Mouse (Mus musculus): ENCODE results near the gene Mfsd2b.
"Not testable (repeated sequence)": the region's sequence is repeated elsewhere in the genome, so short reads cannot be mapped to it uniquely, and the experiment has no call there.

Mfsd2b gene

DNA sequence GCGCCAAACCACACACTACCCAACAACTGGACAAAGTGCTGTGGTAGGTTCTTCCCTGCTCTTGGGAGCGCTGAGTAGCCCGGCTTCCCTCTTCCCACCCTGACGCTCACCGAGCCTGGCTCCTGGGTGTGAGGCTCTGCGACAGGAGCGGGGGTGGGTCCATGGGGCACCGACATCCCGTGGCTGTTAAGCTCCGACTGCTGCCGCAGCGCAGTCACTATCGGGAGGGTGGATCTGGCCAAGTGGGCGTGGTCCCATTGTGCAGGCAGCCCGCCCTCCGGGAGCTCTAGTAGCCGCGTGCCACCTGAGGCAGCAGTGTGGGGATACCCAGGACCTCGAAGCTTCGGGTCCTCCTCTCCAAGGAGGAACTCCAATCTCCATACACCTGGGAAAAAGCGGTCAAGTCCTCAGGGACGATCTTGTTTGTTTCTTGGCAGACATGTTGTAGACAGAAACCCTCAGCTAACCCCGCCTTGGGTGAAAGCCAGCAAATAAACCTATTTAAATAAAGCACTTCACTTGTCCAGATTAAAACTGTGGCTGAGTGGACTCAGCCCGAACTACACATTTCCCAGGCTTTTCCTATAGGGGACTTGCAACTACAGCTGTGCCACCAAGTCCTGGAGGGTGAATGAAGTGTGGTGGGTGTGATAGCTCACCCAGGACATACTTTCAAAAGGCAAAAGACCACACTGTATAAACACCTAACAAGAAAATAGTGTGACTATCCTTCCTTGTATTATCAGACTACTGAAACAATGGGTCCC, at the start of gene Mfsd2b:
TSS of gene Mfsd2b (minus strand) at position 199 of the 767 bp plus-strand sequence.
- in situ Hi-C loops (cut with MboI; ENCODE audit: low sequenced_read_pairs), result no loop called here

GRCm38 (mm10) chr12:4917805-4918591, 43.8 kb upstream of the Mfsd2b start:
- in situ Hi-C loops (cut with MboI; ENCODE audit: low sequenced_read_pairs), result no loop called here

GRCm38 (mm10) chr12:4916994-4917804, 43.0 kb upstream of the Mfsd2b start, which contains the start of gene Atad2b:
Gene Atad2b (plus strand): TSS chr12:4917353.
- in situ Hi-C loops (cut with MboI; ENCODE audit: low sequenced_read_pairs), result no loop called here

DNA sequence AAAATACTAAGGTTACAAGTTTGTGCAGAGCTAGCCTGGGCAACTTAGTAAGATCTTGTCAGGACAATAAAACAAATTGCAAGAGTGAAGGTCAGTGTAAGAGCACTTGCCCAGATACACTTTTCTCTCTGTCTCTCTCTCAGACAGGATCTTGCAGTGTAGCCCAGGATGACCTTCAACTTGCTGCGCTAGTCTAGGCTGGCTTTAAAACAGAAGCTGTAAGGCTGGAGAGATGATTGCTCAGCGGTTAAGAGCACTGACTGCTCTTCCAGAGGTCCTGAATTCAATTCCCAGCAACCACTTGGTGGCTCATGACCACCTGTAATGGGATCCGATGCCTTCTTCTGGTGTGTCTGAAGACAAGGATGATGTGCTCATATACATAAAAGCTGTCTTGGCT, 40.8 kb upstream of the Mfsd2b start:
- in situ Hi-C loops (cut with MboI; ENCODE audit: low sequenced_read_pairs), result no loop called here

GRCm38 (mm10) chr12:4914441-4914840, 40.3 kb upstream of the Mfsd2b start:
- in situ Hi-C loops (cut with MboI; ENCODE audit: low sequenced_read_pairs), result no loop called here

GRCm38 (mm10) chr12:4911716-4912115, 37.6 kb upstream of the Mfsd2b start:
- in situ Hi-C loops (cut with MboI; ENCODE audit: low sequenced_read_pairs), result no loop called here

DNA sequence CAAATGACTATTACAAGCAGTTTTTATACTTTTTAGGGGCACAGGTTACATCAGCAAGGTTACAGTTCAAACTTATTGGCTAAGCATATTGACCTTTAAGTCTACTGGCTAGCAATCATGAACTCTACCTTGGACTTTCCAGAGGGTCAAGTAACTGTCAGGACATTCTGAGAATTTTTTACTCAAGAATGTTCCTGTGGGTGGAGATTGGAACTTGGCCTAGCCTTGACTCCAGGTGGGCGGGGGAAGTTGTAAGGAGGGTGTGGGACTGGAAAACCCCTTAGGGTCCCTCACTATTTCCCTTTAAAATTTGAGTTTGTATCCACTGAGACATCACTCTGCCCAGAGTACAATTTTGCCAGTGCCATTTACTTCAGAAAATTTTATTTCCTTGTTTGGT, 36.3 kb upstream of the Mfsd2b start:
- in situ Hi-C loops (cut with MboI; ENCODE audit: low sequenced_read_pairs), result not testable (repeated sequence)

DNA sequence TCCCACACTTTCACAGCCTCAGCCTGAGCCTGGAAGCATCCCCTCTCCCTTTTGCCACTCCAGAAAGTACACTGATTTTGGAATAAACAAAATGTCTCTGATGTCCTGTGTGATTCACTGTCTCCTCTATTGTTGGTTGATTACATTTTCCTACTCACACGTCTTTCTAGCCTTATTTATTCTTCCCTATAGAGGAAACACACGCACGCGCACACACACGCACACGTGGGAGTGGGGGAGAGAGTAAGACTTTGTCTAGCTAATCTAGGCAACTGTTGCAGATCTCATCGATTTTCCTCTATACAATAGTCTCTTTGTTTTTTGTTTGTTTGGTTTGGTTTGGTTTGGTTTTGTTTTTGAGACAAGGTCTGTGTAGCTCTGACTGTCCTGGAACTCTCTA, 34.2 kb upstream of the Mfsd2b start:
- in situ Hi-C loops (cut with MboI; ENCODE audit: low sequenced_read_pairs), result no loop called here

DNA sequence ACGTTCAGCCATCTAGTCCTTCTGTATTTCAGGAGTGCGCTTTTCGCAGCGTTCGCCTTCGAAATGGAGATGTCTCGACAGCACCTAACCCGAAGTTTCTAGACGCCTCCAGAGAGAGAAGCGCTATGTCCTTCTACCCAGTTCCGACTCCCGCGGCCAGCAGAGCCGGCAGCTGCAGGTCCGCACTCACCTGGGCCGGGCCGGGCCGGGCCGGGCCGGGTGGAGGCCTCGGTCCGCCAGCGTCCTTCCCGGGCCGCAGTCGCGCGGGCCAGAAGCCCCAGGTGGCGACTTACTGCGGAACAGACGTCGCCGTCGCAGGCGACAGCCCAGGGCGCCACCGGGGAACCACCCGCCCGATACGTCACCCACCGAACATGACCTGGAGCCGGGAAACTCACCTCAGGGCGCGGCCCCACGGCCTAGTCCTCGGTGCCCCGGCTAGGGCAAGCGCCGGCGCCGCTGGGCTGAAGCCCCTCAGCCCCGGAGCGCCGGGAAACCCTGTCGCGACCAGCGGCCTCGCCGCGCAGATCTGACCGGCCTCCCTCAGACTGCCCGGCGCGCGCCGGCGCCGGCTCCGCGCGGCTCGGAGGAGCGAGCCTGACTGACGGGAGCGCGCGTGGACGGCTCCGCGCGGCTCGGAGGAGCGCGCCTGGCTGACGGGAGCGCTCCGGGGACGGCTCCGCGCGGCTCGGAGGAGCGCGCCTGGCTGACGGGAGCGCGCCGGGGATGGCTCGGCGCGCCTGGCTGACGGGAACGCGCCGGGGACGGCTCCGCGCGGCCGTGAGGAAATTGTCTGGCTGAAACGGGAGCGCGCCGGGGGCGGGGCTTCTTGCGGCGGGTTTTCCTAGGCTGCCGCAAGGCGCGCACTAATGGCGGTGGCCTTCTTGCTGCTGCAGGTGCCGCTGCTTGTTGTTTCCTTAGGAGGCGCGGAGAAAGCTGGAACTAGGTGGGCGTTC, 33.1 kb upstream of the Mfsd2b start, which contains the start of gene Ubxn2a:
TSS of gene Ubxn2a (minus strand) at position 755 of the 956 bp plus-strand sequence.
- in situ Hi-C loops (cut with MboI; ENCODE audit: low sequenced_read_pairs), result no loop called here

- in situ Hi-C loops (cut with MboI; ENCODE audit: low sequenced_read_pairs), result no loop called here
Observed at GRCm38 (mm10) chr12:4906476-4906875, 32.3 kb upstream of the Mfsd2b start.

DNA sequence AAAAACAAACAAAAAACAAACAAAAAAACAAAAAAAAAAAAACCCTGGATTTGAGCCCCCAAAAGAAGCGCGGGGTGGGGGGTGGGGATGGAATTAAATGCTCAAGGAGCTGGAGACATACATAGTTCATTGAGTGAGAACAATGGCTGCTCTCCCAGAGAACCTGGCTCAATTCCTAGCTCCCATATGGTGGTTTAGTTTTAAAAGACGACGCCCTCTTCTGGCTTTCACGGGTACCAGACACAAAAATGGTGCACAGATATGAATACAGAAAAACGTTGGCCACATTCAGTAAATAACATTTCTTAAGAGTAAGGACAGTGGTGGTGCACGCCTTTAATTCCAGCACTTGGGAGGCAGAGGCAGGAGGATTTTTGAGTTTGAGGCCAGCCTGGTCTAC, 31.8 kb upstream of the Mfsd2b start:
- in situ Hi-C loops (cut with MboI; ENCODE audit: low sequenced_read_pairs), result no loop called here

DNA sequence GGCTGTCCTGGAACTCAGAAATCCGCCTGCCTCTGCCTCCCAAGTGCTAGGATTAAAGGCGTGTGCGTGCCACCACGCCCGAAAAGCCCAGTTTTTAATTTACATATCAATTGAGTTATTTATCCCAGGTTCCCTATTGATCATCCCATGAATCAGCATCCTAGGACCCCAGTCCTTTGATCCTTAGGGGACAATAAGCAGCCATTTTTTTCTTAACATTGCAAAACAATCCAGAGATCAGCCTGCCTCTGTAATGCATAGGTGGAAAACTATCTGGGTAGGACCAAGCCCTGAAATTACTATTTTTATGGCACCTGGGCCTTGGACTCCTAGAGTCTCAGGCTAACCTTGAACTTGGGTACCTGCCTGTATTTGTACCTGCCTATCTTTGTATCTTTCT, 23.9 kb upstream of the Mfsd2b start:
- in situ Hi-C loops (cut with MboI; ENCODE audit: low sequenced_read_pairs), result no loop called here

DNA sequence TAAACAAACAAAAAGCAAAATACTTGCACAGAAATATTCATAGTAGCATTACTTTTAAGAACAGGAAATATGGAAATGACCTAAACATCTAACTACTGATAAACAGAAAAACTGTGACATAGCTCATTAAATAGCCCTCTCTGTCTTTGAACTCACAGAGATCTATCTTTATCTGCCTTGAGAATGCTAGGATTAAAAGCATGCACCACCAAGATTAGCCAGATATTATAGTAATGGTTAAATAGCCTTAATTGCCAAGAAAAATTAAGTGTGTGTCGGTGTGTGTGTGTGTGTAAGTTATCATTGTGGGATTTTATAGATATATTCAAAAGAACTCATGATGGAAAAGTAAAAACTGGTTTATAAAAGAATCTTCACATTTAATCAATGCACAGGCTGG, 15.7 kb upstream of the Mfsd2b start:
- in situ Hi-C loops (cut with MboI; ENCODE audit: low sequenced_read_pairs), result no loop called here

GRCm38 (mm10) chr12:4889251-4889650, 15.1 kb upstream of the Mfsd2b start:
- in situ Hi-C loops (cut with MboI; ENCODE audit: low sequenced_read_pairs), result no loop called here

DNA sequence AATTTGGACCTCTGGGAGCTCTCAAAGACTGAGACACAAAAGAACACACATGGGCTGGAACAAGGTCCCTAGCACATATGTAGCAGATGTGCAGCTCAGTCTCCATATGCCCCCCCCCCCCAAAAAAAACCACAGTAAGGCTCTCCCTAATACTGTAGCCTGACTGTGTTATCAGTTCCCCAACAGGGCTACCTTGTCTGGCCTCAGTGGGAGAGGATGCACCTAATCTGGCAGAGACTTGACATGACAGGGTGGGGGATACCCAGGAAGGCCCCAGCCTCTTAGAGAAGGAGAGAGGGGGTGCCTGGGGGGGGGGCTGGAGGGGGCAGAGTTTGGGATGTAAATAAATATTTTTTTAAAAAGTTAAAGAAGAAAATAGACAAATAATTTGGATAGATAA, 14.6 kb upstream of the Mfsd2b start:
- in situ Hi-C loops (cut with MboI; ENCODE audit: low sequenced_read_pairs), result no loop called here

GRCm38 (mm10) chr12:4886581-4886980, 12.4 kb upstream of the Mfsd2b start:
- in situ Hi-C loops (cut with MboI; ENCODE audit: low sequenced_read_pairs), result not testable (repeated sequence)

- in situ Hi-C loops (cut with MboI; ENCODE audit: low sequenced_read_pairs), result no loop called here
Observed at GRCm38 (mm10) chr12:4885062-4885461, 10.9 kb upstream of the Mfsd2b start.

DNA sequence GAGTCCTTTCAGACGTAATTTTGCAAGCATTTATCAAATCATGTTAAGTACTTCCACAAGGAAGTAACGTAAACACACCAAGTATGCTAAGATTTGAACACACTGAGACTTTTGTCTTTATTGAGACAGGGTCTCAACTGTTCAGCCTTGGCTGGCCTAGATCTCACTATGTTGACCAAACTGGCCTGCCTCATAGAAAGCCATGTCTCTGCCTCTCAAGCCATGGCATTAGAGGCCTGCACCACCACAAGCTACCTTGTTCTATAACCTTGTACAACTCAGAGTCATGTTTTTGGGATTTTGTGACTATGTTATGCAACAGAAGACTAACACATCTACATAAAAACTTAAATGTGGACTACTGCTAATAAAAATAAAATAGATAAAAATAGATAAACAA, 7.9 kb upstream of the Mfsd2b start:
- in situ Hi-C loops (cut with MboI; ENCODE audit: low sequenced_read_pairs), result no loop called here

GRCm38 (mm10) chr12:4879048-4879447, 4.9 kb upstream of the Mfsd2b start:
- in situ Hi-C loops (cut with MboI; ENCODE audit: low sequenced_read_pairs), result no loop called here

DNA sequence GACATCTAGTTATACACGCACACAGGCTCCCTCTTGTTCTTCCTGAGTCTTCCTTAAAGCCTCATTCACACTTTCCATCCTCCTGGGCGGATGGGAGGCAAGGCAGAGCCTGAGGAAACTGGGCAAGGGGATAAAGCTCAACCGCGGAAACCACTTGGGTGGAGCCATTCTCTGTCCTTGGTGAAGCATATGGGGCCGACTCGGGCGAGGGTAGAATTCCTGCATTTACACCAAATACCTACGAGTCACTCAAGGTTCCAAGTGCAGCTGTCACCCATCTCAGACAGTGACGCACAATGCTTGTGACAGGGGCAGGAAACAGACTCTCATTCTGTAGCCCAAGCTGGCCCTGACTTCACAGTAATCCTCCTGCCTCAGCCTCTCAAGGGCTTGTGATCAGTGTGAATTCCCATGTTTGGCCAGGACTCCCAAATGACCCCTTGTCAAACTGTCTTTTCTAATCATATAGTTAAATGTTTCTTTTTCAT, 4.2 kb upstream of the Mfsd2b start:
- in situ Hi-C loops (cut with MboI; ENCODE audit: low sequenced_read_pairs), result no loop called here

Data from CH12F3 (cell line).